Mouse (Mus musculus) MEL-GATA-1-ER (cell line): ENCODE data around the gene Sgca.

Experiments
- DNase-seq: peaks from one replicate; pipeline ENCODE4 v3.0.0-alpha.2; 2012; ENCODE audit warnings: low read depth; ENCODE audit errors: extremely low read depth

Gene Sgca

GRCm38 (mm10) chr11:94915675-94916403 is 60.3 kb downstream of the Sgca start:
- DNase-seq: no peak

GRCm38 (mm10) chr11:94913302-94914090 is 62.6 kb downstream of the Sgca start:
- DNase-seq: no peak
